ENCODE assay signal across 12 mouse cellular contexts in genomic region chr8:104039526-104039925, GRCm38 (mm10).
DNase-seq lines count a peak whose midpoint lies in the region; ATAC-seq and TF ChIP-seq lines count a peak whose summit lies in the region.
"Had no signal": no experiment of that assay in that cellular context is flagged by ENCODE, and none has a peak within 500 bp of the region (broad histone marks: within the 10 kb centered on the region; RNA-seq: fewer than 3 reads in every experiment).

No protein-coding gene starts in this region.

- ATAC-seq in lung, embryonic 14.5 days (ENCODE audit: insufficient read depth) = peak; percentile 29; the same call in 1 of the 2 replicates
- ATAC-seq in granulocyte monocyte progenitor cell, adult 5-6 weeks (replicated peaks; ENCODE audit: poor library complexity, severe bottlenecking) = peak; percentile 85

- DNase-seq in lung, embryonic 14.5 days = peak; percentile 50
- no peak for DNase-seq in lung, postnatal 36 days
- DNase-seq in ES-CJ7 (ENCODE audit: low read depth, low spot score) = peak; percentile 36
- peak; percentile 44 for DNase-seq in splenic B cell, adult 2 months (ENCODE audit: low read depth, low spot score)
- no peak for DNase-seq in adrenal gland, postnatal 10 days
- no peak for DNase-seq in frontal cortex, postnatal 25 days (ENCODE audit: low spot score in 2 of 2)
- DNase-seq: adrenal gland, postnatal 14 days; cerebellum, adult 8-10 months had no signal

- H3K4me1 ChIP-seq in lung, embryonic 14.5 days (ENCODE audit: insufficient read depth) = no peaks in the 10 kb centered on the region; the same call in 1 of the 2 replicates

- 68% methylated on average over 12 of the region's 12 CpGs for WGBS in lung, embryonic 14.5 days

- no peaks in the 10 kb centered on the region for H3K27me3 ChIP-seq in lung, embryonic 14.5 days (ENCODE audit: insufficient read depth, low read length)
- H3K27me3 ChIP-seq in splenic B cell, adult 2 months (ENCODE audit: control insufficient read depth, insufficient read depth, low read length, poor library complexity, severe bottlenecking) = no peaks in the 10 kb centered on the region; the same call in 1 of the 2 replicates
- H3K27me3 ChIP-seq: embryonic facial prominence, embryonic 15.5 days; hindbrain, embryonic 13.5 days; stomach, embryonic 15.5 days had no signal

- no peak overlapping the region for H3K27ac ChIP-seq in lung, embryonic 14.5 days (ENCODE audit: low read depth)
- H3K27ac ChIP-seq: embryonic facial prominence, embryonic 15.5 days; hindbrain, embryonic 13.5 days; stomach, embryonic 15.5 days had no signal

- no peak for TF ChIP-seq CTCF in lung, embryonic 14.5 days (IDR thresholded peaks at IDR 0.05; ENCODE audit: low read depth)

- no peaks in the 10 kb centered on the region for H3K36me3 ChIP-seq in lung, embryonic 14.5 days (ENCODE audit: insufficient read depth)
- no peaks in the 10 kb centered on the region for H3K36me3 ChIP-seq in splenic B cell, adult 2 months (ENCODE audit: control insufficient read depth, insufficient read depth, low read length, poor library complexity, severe bottlenecking)
- H3K36me3 ChIP-seq: embryonic facial prominence, embryonic 15.5 days; hindbrain, embryonic 13.5 days; stomach, embryonic 15.5 days had no signal

- no peak overlapping the region for H3K4me3 ChIP-seq in lung, embryonic 14.5 days (ENCODE audit: low read depth, low read length)
- H3K4me3 ChIP-seq: embryonic facial prominence, embryonic 15.5 days; hindbrain, embryonic 13.5 days; stomach, embryonic 15.5 days had no signal

- no peaks in the 10 kb centered on the region for H3K9me3 ChIP-seq in lung, embryonic 14.5 days (ENCODE audit: low read depth, low read length)
- H3K9me3 ChIP-seq: embryonic facial prominence, embryonic 15.5 days; hindbrain, embryonic 13.5 days; stomach, embryonic 15.5 days had no signal

- H3K4me2 ChIP-seq in lung, embryonic 14.5 days = no peak overlapping the region
- H3K4me2 ChIP-seq: embryonic facial prominence, embryonic 15.5 days; hindbrain, embryonic 13.5 days; stomach, embryonic 15.5 days had no signal

- no peak overlapping the region for H3K9ac ChIP-seq in lung, embryonic 14.5 days
- H3K9ac ChIP-seq: embryonic facial prominence, embryonic 15.5 days; hindbrain, embryonic 13.5 days; stomach, embryonic 15.5 days had no signal

Comparison
In these comparisons a context has a peak if more than half of its experiments do, and no peak if none do; other contexts are left out.
1. DNase-seq: peak in lung, embryonic 14.5 days (single experiment), ES-CJ7 (single experiment) and splenic B cell, adult 2 months (single experiment); none in lung, postnatal 36 days (single experiment), adrenal gland, postnatal 10 days (single experiment) and frontal cortex, postnatal 25 days (0 of 2).